Mouse (Mus musculus) G1E (cell line): ENCODE results near the gene Hap1.

Experiments used
- CTCF ChIP-seq: IDR thresholded peaks from 2 replicates; pipeline ENCODE4 v1.5.1; 2012; ENCODE audit warnings: low read depth, low read length, inconsistent platforms, mixed read lengths
- GATA1 ChIP-seq: IDR thresholded peaks from 2 replicates; pipeline ENCODE4 v1.6.1; 2012; ENCODE audit warnings: borderline replicate concordance, low read length, inconsistent platforms, mixed read lengths
- GATA2 ChIP-seq: IDR thresholded peaks from 2 replicates; pipeline ENCODE4 v1.6.1; 2012; ENCODE audit warnings: low read depth, low read length, inconsistent platforms, borderline replicate concordance
- POLR2AphosphoS5 ChIP-seq: IDR thresholded peaks from 2 replicates; pipeline ENCODE4 v1.6.1; 2012; ENCODE audit warnings: low read depth, low read length, inconsistent platforms; ENCODE audit not compliant: insufficient replicate concordance
- TAL1 ChIP-seq: conservative IDR thresholded peaks from 2 replicates; pipeline ENCODE4 v1.6.1; 2012; ENCODE audit warnings: low read depth, low read length, inconsistent platforms, mixed read lengths

DNA sequence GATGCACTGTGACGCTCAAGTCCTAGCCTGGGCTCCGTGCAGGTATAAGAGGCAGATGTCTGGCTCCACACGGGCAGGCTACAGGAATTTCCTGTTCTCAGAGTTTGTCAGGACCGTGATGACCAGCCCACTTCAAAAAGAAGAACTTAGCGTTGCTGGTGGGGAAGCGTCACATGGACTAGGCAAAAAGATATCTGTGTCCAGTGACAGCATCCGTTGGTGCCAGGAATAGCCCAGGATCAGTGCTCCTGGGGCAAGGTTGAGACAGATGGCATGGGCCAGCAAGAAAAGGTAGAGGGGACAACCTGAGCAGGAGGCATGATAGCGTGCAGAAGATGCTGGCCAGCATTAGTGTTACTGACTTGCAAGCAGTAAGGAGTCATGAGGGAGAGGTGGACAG is 13.9 kb upstream of the Hap1 start:
- TF ChIP-seq CTCF (no peak), GATA1 (no peak), GATA2 (no peak), POLR2AphosphoS5 (no peak), TAL1 (no peak)
